Mouse (Mus musculus): ENCODE data around the gene Dock2. TPM values are rescaled to one million over a fixed set of nuclear protein-coding genes. Genes with fewer than 3 reads are reported as not detected.

The Dock2 gene
- total and polyA plus RNA-seq, 3 experiments, result 79.6 to 151 (median 133) TPM

DNA sequence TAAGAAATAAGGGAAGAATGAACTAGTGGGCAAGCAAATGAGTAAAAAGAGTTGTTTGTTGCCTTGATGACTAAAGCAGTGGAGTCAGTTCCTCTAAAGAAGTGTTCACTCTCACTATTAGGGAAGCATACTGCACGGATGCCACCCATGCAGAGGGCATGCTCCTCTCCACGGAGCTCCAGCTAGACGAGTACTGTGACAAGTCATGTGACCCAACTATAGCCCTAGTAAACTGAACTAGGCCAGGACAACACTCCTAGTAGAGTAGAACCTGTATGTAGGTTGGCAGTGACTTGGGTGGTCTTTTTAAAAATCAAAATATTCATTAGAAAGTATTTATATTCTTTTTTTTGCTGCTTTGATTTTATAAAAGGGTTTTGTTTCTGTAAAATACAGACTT is 5.3 kb downstream of the Dock2 start:
- TF ChIP-seq ETS1 (conservative IDR thresholded peaks at IDR 0.05; ENCODE audit: low read depth, low read length) (no peak; the same call in 1 of the 2 replicates), MAFK (IDR thresholded peaks at IDR 0.05; ENCODE audit: insufficient replicate concordance, low read length) (no peak), SMC3 (IDR thresholded peaks at IDR 0.05; ENCODE audit: low read depth, low read length) (no peak), ZMIZ1 (IDR thresholded peaks at IDR 0.05; ENCODE audit: low read depth, low read length) (no peak), ZNF384 (IDR thresholded peaks at IDR 0.05; ENCODE audit: low read depth, low read length) (no peak), E2F4 (IDR thresholded peaks at IDR 0.05; ENCODE audit: insufficient replicate concordance, low read depth, low read length) (no peak), USF1 (IDR thresholded peaks at IDR 0.05; ENCODE audit: low read depth, low read length) (peak; percentile 66), USF2 (conservative IDR thresholded peaks at IDR 0.05; ENCODE audit: low read depth, low read length) (peak; percentile 45; the same call in 1 of the 2 replicates), JUND (conservative IDR thresholded peaks at IDR 0.05; ENCODE audit: low read depth, low read length) (no peak), TBP (conservative IDR thresholded peaks at IDR 0.05; ENCODE audit: low read depth, low read length) (no peak), POLR2A (IDR thresholded peaks at IDR 0.05; ENCODE audit: low read depth, low read length) (no peak), MYC (IDR thresholded peaks at IDR 0.05; ENCODE audit: low read depth, low read length) (no peak), HCFC1 (IDR thresholded peaks at IDR 0.05; ENCODE audit: low read depth, low read length) (no peak), ELF1 (IDR thresholded peaks at IDR 0.05; ENCODE audit: low read depth, low read length) (no peak), BHLHE40 (IDR thresholded peaks at IDR 0.05; ENCODE audit: low read depth, low read length) (peak; percentile 48; the same call in 1 of the 2 replicates), TCF12 (IDR thresholded peaks at IDR 0.05; ENCODE audit: low read depth, low read length) (no peak), ZC3H11A (IDR thresholded peaks at IDR 0.05; ENCODE audit: low read depth, low read length) (no peak), RCOR1 (conservative IDR thresholded peaks at IDR 0.05; ENCODE audit: low read depth, low read length) (no peak), POLR2AphosphoS2 (IDR thresholded peaks at IDR 0.05; ENCODE audit: low read depth, low read length) (no peak), EP300 (IDR thresholded peaks at IDR 0.05; ENCODE audit: low read length) (peak; percentile 33; the same call in 1 of the 2 replicates), PAX5 (IDR thresholded peaks at IDR 0.05; ENCODE audit: low read length) (no peak), IRF4 (IDR thresholded peaks at IDR 0.05; ENCODE audit: low read depth, low read length) (peak; percentile 15; the same call in 1 of the 2 replicates), CHD2 (IDR thresholded peaks at IDR 0.05; ENCODE audit: low read length) (no peak), KAT2A (IDR thresholded peaks at IDR 0.05; ENCODE audit: insufficient replicate concordance, low read length) (no peak), RAD21 (IDR thresholded peaks at IDR 0.05; ENCODE audit: low read depth, low read length) (no peak), MAX (IDR thresholded peaks at IDR 0.05; ENCODE audit: low read length) (0 out of 2 replicates have a peak, but pooled peaks have one; percentile 31), NELFE (IDR thresholded peaks at IDR 0.05; ENCODE audit: low read depth, low read length) (no peak)
- H3K27ac ChIP-seq (ENCODE audit: insufficient read depth, low read depth), result peak overlapping the region; percentile 35
- H3K9ac ChIP-seq (ENCODE audit: insufficient read depth, low read depth), result no peak overlapping the region
- no peak overlapping the region for H3K4me3 ChIP-seq (replicated peaks in 1 of 3; ENCODE audit: low read depth in 2 of 3, low read length in 2 of 3, poor library complexity in 1 of 3)
- H3K79me2 ChIP-seq (replicated peaks; ENCODE audit: control insufficient read depth, extremely low read depth, insufficient read depth, poor library complexity, severe bottlenecking), result peaks cover 91% of the 10 kb centered on the region
- H3K4me2 ChIP-seq (ENCODE audit: insufficient read depth, low read depth, poor library complexity, severe bottlenecking), result peak overlapping the region; percentile 23; the same call in 1 of the 2 replicates
- no peaks in the 10 kb centered on the region for H3K27me3 ChIP-seq (replicated peaks)
- no peaks in the 10 kb centered on the region for H3K9me3 ChIP-seq (replicated peaks; ENCODE audit: low read length)
- peaks cover 51 to 85% of the 10 kb centered on the region in 2 experiments for H3K4me1 ChIP-seq (ENCODE audit: control insufficient read depth in 1 of 2, insufficient read depth in 2 of 2)
- DNase-seq (ENCODE audit: extremely low read depth), result no peak
- peaks cover 14 to 55% of the 10 kb centered on the region in 2 experiments for H3K36me3 ChIP-seq (replicated peaks in 1 of 2; ENCODE audit: control insufficient read depth in 1 of 2, insufficient read depth in 1 of 2, low read length in 1 of 2)
- dilution Hi-C loops (cut with MboI; ENCODE audit: extremely low pct_ligation_motif_present, extremely low pct_unique_long_range_greater_than_20kb, low sequenced_read_pairs) (no loop called here), in situ Hi-C loops (cut with MboI; ENCODE audit: low pct_ligation_motif_present, low pct_unique_long_range_greater_than_20kb, low sequenced_read_pairs) (no loop called here)
